Mouse (Mus musculus): ENCODE data around the gene Prkag2. TPM values are rescaled to one million over a fixed set of nuclear protein-coding genes. Genes with fewer than 3 reads are reported as not detected.

The Prkag2 gene
- polyA plus RNA-seq, 1 experiment from 2014 or later: 32.6 TPM

GRCm38 (mm10) chr5:24817191-24817590 lies 283.3 kb downstream of the Prkag2 start:
- ATAC-seq (ENCODE audit: insufficient number of reproducible peaks, low FRiP score, low TSS enrichment, low read depth) (no peak), DNase-seq (ENCODE audit: low spot score) (no peak)
- H3K27me3 ChIP-seq (ENCODE audit: control insufficient read depth, insufficient read depth, low read length): no peaks in the 10 kb centered on the region
- peaks cover 11% of the 10 kb centered on the region for H3K36me3 ChIP-seq (ENCODE audit: control insufficient read depth, insufficient read depth, low read length)
- no peak overlapping the region for H3K27ac ChIP-seq (replicated peaks; ENCODE audit: low read depth, low read length)
- H3K9ac ChIP-seq (ENCODE audit: low read length): no peak overlapping the region
- no peaks in the 10 kb centered on the region for H3K4me1 ChIP-seq (ENCODE audit: control insufficient read depth, insufficient read depth, low read length)
- 91% methylated on average over 4 of the region's 4 CpGs for WGBS
- H3K4me3 ChIP-seq (ENCODE audit: low read depth, low read length): no peak overlapping the region
- no peak overlapping the region for H3K4me2 ChIP-seq (ENCODE audit: low read depth, severe bottlenecking)
- no peaks in the 10 kb centered on the region for H3K9me3 ChIP-seq (ENCODE audit: control insufficient read depth, low read length)

- Histone ChIP-seq H3K4me3 (ENCODE audit: low read depth, low read length) (no peak overlapping the region), H3K27ac (replicated peaks; ENCODE audit: low read depth, low read length) (no peak overlapping the region), H3K4me1 (ENCODE audit: control insufficient read depth, insufficient read depth, low read length) (no peaks in the 10 kb centered on the region), H3K9ac (ENCODE audit: low read length) (no peak overlapping the region), H3K9me3 (ENCODE audit: control insufficient read depth, low read length) (no peaks in the 10 kb centered on the region), H3K27me3 (ENCODE audit: control insufficient read depth, insufficient read depth, low read length) (no peaks in the 10 kb centered on the region), H3K4me2 (ENCODE audit: low read depth, severe bottlenecking) (no peak overlapping the region), H3K36me3 (ENCODE audit: control insufficient read depth, insufficient read depth, low read length) (peaks cover 15% of the 10 kb centered on the region)
- ATAC-seq (ENCODE audit: insufficient number of reproducible peaks, low FRiP score, low TSS enrichment, low read depth) (no peak), DNase-seq (ENCODE audit: low spot score) (no peak)
- WGBS: 95% methylated on average over 3 of the region's 3 CpGs
These were observed 286.5 kb downstream of the Prkag2 start for GRCm38 (mm10) chr5:24813946-24814345.

GRCm38 (mm10) chr5:24813005-24813404 lies 287.4 kb downstream of the Prkag2 start:
- no peaks in the 10 kb centered on the region for H3K9me3 ChIP-seq (ENCODE audit: control insufficient read depth, low read length)
- H3K4me3 ChIP-seq (ENCODE audit: low read depth, low read length): no peak overlapping the region
- peaks cover 15% of the 10 kb centered on the region for H3K36me3 ChIP-seq (ENCODE audit: control insufficient read depth, insufficient read depth, low read length)
- DNase-seq (ENCODE audit: low spot score) (no peak), ATAC-seq (ENCODE audit: insufficient number of reproducible peaks, low FRiP score, low TSS enrichment, low read depth) (no peak)
- no peak overlapping the region for H3K9ac ChIP-seq (ENCODE audit: low read length)
- WGBS: 69% methylated on average over 4 of the region's 4 CpGs
- H3K27ac ChIP-seq (replicated peaks; ENCODE audit: low read depth, low read length): no peak overlapping the region
- no peak overlapping the region for H3K4me2 ChIP-seq (ENCODE audit: low read depth, severe bottlenecking)
- H3K4me1 ChIP-seq (ENCODE audit: control insufficient read depth, insufficient read depth, low read length): no peaks in the 10 kb centered on the region
- H3K27me3 ChIP-seq (ENCODE audit: control insufficient read depth, insufficient read depth, low read length): no peaks in the 10 kb centered on the region

Other genes starting within 250 kb of the Prkag2 start
- gene Galntl5, start 80.8 kb upstream of the Prkag2 start, polyA plus RNA-seq (2014; fragmentation: Nextera tagmentation; extraction: Ambion mirVana): not detected in 2 replicates
- gene Galnt11, start 121.3 kb upstream of the Prkag2 start, polyA plus RNA-seq (2014; fragmentation: Nextera tagmentation; extraction: Ambion mirVana): 35.9 and 40.2 TPM in 2 replicates
- gene E130116L18Rik, start 122.5 kb upstream of the Prkag2 start, polyA plus RNA-seq (2014; fragmentation: Nextera tagmentation; extraction: Ambion mirVana): not detected in 2 replicates

All from limb, embryonic 11.5 days (tissue).